Mouse (Mus musculus): ENCODE results near the gene Pth2.

DNA sequence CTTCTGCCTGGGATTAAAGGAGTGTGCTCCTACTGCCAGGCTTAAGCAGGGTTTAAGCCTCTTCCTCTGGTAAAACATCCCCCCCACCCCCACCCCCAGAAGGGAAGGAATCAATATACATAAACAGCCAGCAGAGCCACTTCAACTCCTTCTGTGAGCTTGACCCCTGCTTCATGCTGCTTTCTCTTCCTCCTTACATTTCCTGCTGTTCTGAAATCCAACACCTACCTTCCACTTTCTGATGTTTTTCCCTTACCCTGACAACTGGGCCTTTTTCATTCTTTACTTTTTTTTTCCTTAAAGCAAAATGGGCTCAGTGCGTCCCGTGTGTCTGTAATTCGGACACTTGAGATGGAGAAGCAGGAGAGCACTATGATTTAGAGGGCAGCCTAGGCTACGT is 30.5 kb upstream of the Pth2 start:
- TF ChIP-seq ZC3H11A (IDR thresholded peaks at IDR 0.05; ENCODE audit: borderline replicate concordance, low read depth, low read length) (no peak), HCFC1 (IDR thresholded peaks at IDR 0.05; ENCODE audit: borderline replicate concordance, insufficient read depth, low read length) (no peak), MAFK (IDR thresholded peaks at IDR 0.05; ENCODE audit: insufficient read depth, low read depth, low read length) (no peak), CHD2 (IDR thresholded peaks at IDR 0.05; ENCODE audit: low read depth, low read length) (no peak)

Measured in ES-E14 (cell line).